Mouse (Mus musculus): ENCODE measurements around the gene Olfr159. TPM values are rescaled to one million over a fixed set of nuclear protein-coding genes. Genes with fewer than 3 reads are reported as not detected.
A peak's percentile ranks its signal among the peaks of the same experiment; 100 is the strongest.
"Not testable (repeated sequence)": the region's sequence is repeated elsewhere in the genome, so short reads cannot be mapped to it uniquely, and the experiment has no call there.

Olfr159 gene
- not detected for total RNA-seq (2021)
- long read RNA-seq, experiment 1, result 0 reads
- long read RNA-seq, experiment 2, result 0 reads

DNA sequence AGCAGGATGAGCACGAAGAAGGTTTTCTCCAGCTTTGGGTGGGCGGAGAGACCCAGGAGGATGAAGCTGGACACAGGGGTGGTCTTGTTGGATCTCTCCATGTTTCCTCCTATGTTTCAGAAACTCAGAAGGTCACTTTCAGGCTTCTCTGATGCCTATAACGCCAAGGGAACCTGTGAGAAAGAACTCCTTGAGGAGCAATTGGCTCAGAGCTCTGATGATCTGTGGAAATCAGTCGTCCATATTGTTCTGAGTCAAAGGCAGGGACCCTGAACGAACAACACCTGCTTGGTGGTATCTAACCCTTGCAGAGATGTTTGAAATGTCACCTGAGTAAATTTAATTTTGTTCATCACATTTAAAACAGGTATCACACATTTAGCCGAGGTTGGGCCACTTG, at the start of gene Olfr159:
Gene Olfr159, minus strand, starts transcription at position 101 of the 400 bp plus-strand sequence.
- TF ChIP-seq CTCF (conservative IDR thresholded peaks at IDR 0.05), result no peak
- no peak within 1 kb of the TSS for H3K27ac ChIP-seq
- no peak for DNase-seq (ENCODE audit: low spot score in 2 of 2)
- H3K4me3 ChIP-seq, result no peak within 1 kb of the TSS

- no peak for TF ChIP-seq CTCF (conservative IDR thresholded peaks at IDR 0.05)
- DNase-seq (ENCODE audit: low spot score in 2 of 2), result no peak
Measured at GRCm38 (mm10) chr4:43798936-43799335, 28.1 kb upstream of the Olfr159 start.

GRCm38 (mm10) chr4:43795844-43796243, 25.0 kb upstream of the Olfr159 start:
- not testable (repeated sequence) for H3K27ac ChIP-seq; H3K4me3 ChIP-seq; DNase-seq (ENCODE audit: low spot score in 2 of 2)

More at GRCm38 (mm10) chr4:43798936-43799335, 28.1 kb upstream of the Olfr159 start:
- no peak overlapping the region for H3K27ac ChIP-seq
- no peak overlapping the region for H3K4me3 ChIP-seq

- DNase-seq (ENCODE audit: low spot score in 2 of 2), result no peak
- Histone ChIP-seq H3K4me3 (no peak overlapping the region), H3K27ac (no peak overlapping the region)
- no peak for TF ChIP-seq CTCF (conservative IDR thresholded peaks at IDR 0.05)
Measured at GRCm38 (mm10) chr4:43795296-43795695, 24.5 kb upstream of the Olfr159 start.

DNA sequence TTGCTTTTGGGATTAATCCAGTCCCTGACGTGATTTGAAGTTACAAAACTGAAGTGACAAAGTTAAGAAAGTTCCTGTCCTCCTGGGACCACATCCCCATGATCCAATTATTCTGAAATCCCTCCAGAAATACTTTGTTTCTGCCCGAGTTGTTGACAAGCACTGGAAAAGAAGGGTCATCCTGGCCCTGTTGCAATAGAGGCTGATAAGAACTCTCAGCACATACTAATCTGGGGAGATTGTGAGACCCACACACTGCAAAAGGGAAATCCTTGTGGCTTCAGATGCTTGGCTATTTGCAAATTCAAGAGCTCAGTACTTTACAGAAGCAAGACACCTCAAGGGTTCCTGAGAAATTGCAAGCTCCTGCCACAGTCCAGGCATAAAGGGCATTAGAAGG, 1.5 kb upstream of the Olfr159 start:
- no peak overlapping the region for H3K4me3 ChIP-seq
- TF ChIP-seq CTCF (conservative IDR thresholded peaks at IDR 0.05), result no peak
- DNase-seq (ENCODE audit: low spot score in 2 of 2), result no peak
- no peak overlapping the region for H3K27ac ChIP-seq

DNA sequence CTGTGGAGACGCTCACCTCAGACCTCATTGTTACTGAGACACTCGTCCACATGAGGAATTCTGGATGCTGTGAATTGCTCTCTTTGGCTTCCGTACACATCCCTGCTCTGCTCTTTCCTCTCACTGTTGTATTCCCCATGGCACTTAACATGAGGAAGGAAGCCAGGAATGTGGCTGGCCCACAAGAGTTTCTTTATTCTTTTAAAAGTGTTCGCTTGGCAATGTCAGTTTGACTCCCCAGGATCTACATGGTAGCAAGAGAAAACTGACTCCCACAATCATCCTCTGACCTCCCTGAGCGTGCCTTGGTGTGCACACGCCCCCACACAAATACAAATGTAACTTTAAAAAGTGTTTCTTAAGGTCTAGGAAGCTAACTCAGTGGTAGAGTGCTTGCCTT, 817 bp upstream of the Olfr159 start:
- H3K27ac ChIP-seq, result no peak overlapping the region
- no peak for DNase-seq (ENCODE audit: low spot score in 2 of 2)
- H3K4me3 ChIP-seq, result no peak overlapping the region
- TF ChIP-seq CTCF (conservative IDR thresholded peaks at IDR 0.05), result no peak

- no peak overlapping the region for H3K4me3 ChIP-seq
- H3K27ac ChIP-seq, result no peak overlapping the region
- no peak for DNase-seq (ENCODE audit: low spot score in 2 of 2)
- TF ChIP-seq CTCF (conservative IDR thresholded peaks at IDR 0.05), result no peak
Measured at GRCm38 (mm10) chr4:43769374-43769773, 1.4 kb downstream of the Olfr159 start.

GRCm38 (mm10) chr4:43768341-43768740, 2.5 kb downstream of the Olfr159 start:
- DNase-seq (ENCODE audit: low spot score in 2 of 2), result no peak
- Histone ChIP-seq H3K27ac (no peak overlapping the region), H3K4me3 (no peak overlapping the region)
- no peak for TF ChIP-seq CTCF (conservative IDR thresholded peaks at IDR 0.05)

DNA sequence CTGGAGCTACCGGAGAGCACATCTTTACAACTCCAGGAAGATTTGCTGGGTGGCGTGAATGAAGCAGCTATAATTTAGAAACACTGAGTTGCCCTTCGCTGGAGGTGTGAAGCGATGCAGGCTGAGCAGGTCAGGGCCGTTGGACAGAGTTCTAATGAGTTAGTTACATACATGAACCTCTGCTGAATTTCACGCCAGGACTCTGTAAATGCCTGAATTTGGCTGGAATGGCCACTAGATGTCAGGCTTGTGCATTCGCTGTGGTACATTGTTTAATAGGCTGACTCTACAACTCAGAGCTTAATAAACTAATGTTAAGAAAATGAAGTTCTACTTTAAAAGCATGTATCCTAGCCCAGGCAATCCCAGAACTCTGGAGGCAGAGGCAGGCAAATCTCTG, 7.4 kb downstream of the Olfr159 start:
- DNase-seq (ENCODE audit: low spot score in 2 of 2), result peak; percentile 34 to 67
- peak; percentile 93 for TF ChIP-seq CTCF (conservative IDR thresholded peaks at IDR 0.05)
- Histone ChIP-seq H3K27ac (no peak overlapping the region), H3K4me3 (peak overlapping the region; percentile 34; the same call in 1 of the 2 replicates)

DNA sequence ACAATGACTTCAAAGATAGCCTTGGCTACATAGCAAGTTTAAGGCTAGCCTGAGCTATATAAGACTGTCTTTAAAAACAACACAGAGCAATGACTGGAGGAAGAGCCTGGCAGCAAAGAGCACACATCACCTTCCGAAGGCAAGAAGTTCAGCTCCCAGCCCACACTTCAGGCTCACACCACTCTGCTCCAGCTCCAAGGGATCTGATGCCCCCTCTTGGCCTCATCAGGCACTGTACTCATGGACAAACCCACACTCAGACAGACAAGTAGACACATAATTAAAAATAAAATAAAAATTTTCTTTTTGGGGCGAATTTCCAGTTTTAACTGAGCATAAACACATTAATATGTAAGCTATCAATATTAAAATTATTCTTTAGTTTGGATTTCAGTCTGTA, 9.5 kb downstream of the Olfr159 start:
- peak; percentile 33; the same call in 1 of the 2 replicates for TF ChIP-seq CTCF (conservative IDR thresholded peaks at IDR 0.05)
- DNase-seq (ENCODE audit: low spot score in 2 of 2), result no peak
- Histone ChIP-seq H3K27ac (no peak overlapping the region), H3K4me3 (no peak overlapping the region)

DNA sequence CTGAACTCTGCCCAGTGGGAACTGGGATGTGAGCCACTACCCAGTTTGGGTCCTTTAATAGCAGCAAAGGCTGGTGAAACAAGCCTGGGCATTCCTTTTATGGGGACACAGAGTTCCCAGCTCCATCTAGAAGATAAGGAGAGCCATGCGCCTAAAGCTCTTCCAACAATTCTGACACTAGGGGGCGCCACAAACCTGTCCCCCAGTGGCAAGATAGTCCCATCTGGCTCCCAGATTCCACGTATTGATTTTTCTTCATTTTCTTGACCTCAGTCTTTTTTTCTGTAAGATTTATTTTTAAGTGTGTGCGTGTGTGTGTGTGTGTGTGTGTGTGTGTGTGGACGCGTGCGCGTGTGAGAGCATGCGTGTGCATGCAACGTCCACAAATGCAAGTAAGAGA, 10.3 kb downstream of the Olfr159 start:
- TF ChIP-seq CTCF (conservative IDR thresholded peaks at IDR 0.05), result peak; percentile 78
- peak in 1 of 2 experiments; percentile 47 for DNase-seq (ENCODE audit: low spot score in 2 of 2)
- Histone ChIP-seq H3K27ac (peak overlapping the region; percentile 79), H3K4me3 (no peak overlapping the region)

DNA sequence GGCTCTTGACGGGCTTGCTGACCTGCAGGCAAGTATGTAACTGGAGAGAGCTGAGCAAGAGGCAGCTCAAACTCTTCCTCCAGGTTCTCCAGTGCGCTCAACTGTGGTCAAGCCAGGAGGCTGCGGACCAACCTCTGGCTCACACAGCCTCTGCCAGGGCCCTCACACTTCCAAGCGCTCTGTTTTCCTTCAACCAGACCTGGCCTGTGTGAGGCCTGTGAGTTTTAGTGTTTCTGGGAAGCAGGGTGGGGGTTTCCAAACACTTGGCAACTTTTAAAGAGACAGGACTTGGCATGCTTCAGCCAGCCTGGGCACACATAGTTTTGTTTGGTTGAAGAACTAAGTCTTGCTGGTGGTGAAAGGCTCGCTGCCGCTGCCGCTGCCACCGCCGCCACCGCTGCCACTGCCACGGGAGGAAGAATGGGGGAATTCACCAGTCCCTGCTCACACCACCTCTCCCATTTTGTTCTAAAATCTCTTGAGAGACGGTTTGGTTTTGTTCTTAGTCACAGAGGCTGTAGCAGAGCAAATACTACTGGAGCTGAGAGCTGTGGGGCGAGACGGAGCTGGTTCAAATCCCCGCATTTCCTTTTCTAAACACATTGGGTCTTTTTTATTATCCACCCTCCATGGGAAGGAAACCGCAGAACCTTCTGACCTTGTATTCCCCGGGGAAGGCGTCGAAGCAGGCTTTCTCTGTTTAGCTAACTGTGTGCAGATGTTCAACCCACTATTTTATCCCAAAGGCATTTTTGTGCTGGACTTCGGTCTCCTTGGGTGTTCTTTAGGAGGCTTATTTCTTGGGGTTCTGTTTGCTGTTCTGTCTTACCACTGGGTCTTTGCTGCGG, 11.0 kb downstream of the Olfr159 start:
- no peak overlapping the region for H3K4me3 ChIP-seq
- H3K27ac ChIP-seq, result peak overlapping the region; percentile 79
- TF ChIP-seq CTCF (conservative IDR thresholded peaks at IDR 0.05), result no peak
- DNase-seq (ENCODE audit: low spot score in 2 of 2), result peak; percentile 21 to 46

- no peak for DNase-seq (ENCODE audit: low spot score in 2 of 2)
- H3K27ac ChIP-seq, result no peak overlapping the region
- no peak overlapping the region for H3K4me3 ChIP-seq
- TF ChIP-seq CTCF (conservative IDR thresholded peaks at IDR 0.05), result no peak
Measured at GRCm38 (mm10) chr4:43757213-43757612, 13.6 kb downstream of the Olfr159 start.

- Histone ChIP-seq H3K4me3 (no peak overlapping the region), H3K27ac (no peak overlapping the region)
- peak; percentile 92 for TF ChIP-seq CTCF (conservative IDR thresholded peaks at IDR 0.05)
- DNase-seq (ENCODE audit: low spot score in 2 of 2), result no peak
Measured at GRCm38 (mm10) chr4:43745187-43745586, 25.6 kb downstream of the Olfr159 start.

Measured in layer of hippocampus, adult 2 months (tissue).